Mouse (Mus musculus) kidney, postnatal 10 days (tissue): Measurements from ENCODE around the gene H2al1a.
"Not testable (repeated sequence)": the region's sequence is repeated elsewhere in the genome, so short reads cannot be mapped to it uniquely, and the experiment has no call there.

ENCODE experiments used
- DNase-seq: peaks from one replicate; pipeline ENCODE4 v3.0.0; 2021; ENCODE audit warnings: mixed read lengths

H2al1a gene

GRCm38 (mm10) chrX:11298957-11299356 lies at the start of gene H2al1a:
Gene H2al1a (plus strand): TSS chrX:11299257.
- not testable (repeated sequence) for DNase-seq

- peak; percentile 40 for DNase-seq
Measured at GRCm38 (mm10) chrX:11250155-11250554, 48.9 kb upstream of the H2al1a start.

- peak; percentile 16 for DNase-seq
Measured at GRCm38 (mm10) chrX:11254062-11254461, 45.0 kb upstream of the H2al1a start.

GRCm38 (mm10) chrX:11254521-11255207 lies 44.4 kb upstream of the H2al1a start:
- DNase-seq, result peak; percentile 51

GRCm38 (mm10) chrX:11255564-11256360 lies 43.3 kb upstream of the H2al1a start:
- peak; percentile 9 for DNase-seq

GRCm38 (mm10) chrX:11264918-11265317 lies 34.1 kb upstream of the H2al1a start:
- peak; percentile 19 for DNase-seq

- DNase-seq, result peak; percentile 66
Measured at GRCm38 (mm10) chrX:11267791-11268190, 31.3 kb upstream of the H2al1a start.

GRCm38 (mm10) chrX:11269074-11269473 lies 30.0 kb upstream of the H2al1a start:
- DNase-seq, result no peak

- no peak for DNase-seq
Measured at GRCm38 (mm10) chrX:11273190-11273589, 25.9 kb upstream of the H2al1a start.

- peak; percentile 9 for DNase-seq
Measured at GRCm38 (mm10) chrX:11277083-11277482, 22.0 kb upstream of the H2al1a start.

GRCm38 (mm10) chrX:11280741-11281140 lies 18.3 kb upstream of the H2al1a start:
- DNase-seq, result no peak

GRCm38 (mm10) chrX:11288306-11288882 lies 10.7 kb upstream of the H2al1a start:
- peak; percentile 13 for DNase-seq

GRCm38 (mm10) chrX:11289244-11289643 lies 9.8 kb upstream of the H2al1a start:
- no peak for DNase-seq

GRCm38 (mm10) chrX:11302132-11302531 lies 3.1 kb downstream of the H2al1a start, which contains the start of gene H2al1b:
Gene H2al1b (plus strand): TSS chrX:11302432.
- not testable (repeated sequence) for DNase-seq

GRCm38 (mm10) chrX:11305355-11305754 lies 6.3 kb downstream of the H2al1a start, which contains the start of gene H2al1c:
Gene H2al1c (plus strand): TSS chrX:11305655.
- not testable (repeated sequence) for DNase-seq

GRCm38 (mm10) chrX:11308524-11308923 lies 9.5 kb downstream of the H2al1a start, which contains the start of gene H2al1d:
Gene H2al1d (plus strand): TSS chrX:11308824.
- not testable (repeated sequence) for DNase-seq

GRCm38 (mm10) chrX:11311634-11312033 lies 12.6 kb downstream of the H2al1a start, which contains the start of gene H2al1e:
Gene H2al1e (plus strand): TSS chrX:11311934.
- not testable (repeated sequence) for DNase-seq

- not testable (repeated sequence) for DNase-seq
Measured at GRCm38 (mm10) chrX:11314858-11315257, 15.8 kb downstream of the H2al1a start, which contains the start of gene H2al1f. Gene H2al1f (plus strand): TSS chrX:11315158.

- not testable (repeated sequence) for DNase-seq
Measured at GRCm38 (mm10) chrX:11317956-11318355, 18.9 kb downstream of the H2al1a start, which contains the start of gene H2al1g. Gene H2al1g (plus strand): TSS chrX:11318256.

- not testable (repeated sequence) for DNase-seq
Measured at GRCm38 (mm10) chrX:11321192-11321591, 22.1 kb downstream of the H2al1a start, which contains the start of gene H2al1h. Gene H2al1h (plus strand): TSS chrX:11321492.

- not testable (repeated sequence) for DNase-seq
Measured at GRCm38 (mm10) chrX:11324359-11324758, 25.3 kb downstream of the H2al1a start, which contains the start of gene H2al1i. Gene H2al1i (plus strand): TSS chrX:11324659.

- not testable (repeated sequence) for DNase-seq
Measured at GRCm38 (mm10) chrX:11327522-11327921, 28.5 kb downstream of the H2al1a start, which contains the start of gene H2al1j. Gene H2al1j (plus strand): TSS chrX:11327822.

- no peak for DNase-seq
Measured at GRCm38 (mm10) chrX:11345762-11346161, 46.7 kb downstream of the H2al1a start.
